Mouse (Mus musculus): ENCODE data around the gene Nos2.
"Not testable (repeated sequence)": the region's sequence is repeated elsewhere in the genome, so short reads cannot be mapped to it uniquely, and the experiment has no call there.

Gene Nos2

DNA sequence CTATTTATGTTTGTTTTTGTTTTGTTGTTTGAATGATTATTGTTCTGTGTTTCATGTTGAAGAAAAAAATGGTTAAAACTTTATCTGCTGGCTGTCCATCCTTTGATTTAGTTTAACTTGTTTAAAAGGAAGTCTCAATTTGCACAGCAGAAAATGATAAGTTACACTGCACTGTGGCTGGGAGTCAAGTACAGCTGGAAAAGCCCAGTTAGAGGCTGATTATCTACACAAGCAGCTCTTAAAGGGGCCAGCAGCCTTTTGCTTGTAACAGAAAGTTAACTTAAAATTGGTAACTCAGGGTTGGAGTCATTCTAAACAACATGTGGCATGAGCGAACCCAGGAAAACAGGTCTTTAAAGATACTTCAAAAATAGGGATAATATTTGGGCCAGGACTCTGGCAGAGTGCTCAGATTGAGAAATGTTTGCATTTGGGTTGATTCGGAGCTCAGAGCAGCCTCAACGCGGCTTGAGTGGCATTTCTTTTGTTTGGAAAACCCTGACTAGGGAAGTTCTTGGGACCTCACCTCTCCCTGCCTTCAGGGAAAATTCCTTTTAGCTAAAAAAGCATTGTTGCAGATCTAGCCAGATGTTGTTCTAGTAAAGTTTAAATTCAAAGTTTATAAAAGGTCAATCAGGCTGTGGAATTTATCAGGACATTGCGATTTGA is 70.4 kb downstream of the Nos2 start:
- DNase-seq, result not testable (repeated sequence)

DNA sequence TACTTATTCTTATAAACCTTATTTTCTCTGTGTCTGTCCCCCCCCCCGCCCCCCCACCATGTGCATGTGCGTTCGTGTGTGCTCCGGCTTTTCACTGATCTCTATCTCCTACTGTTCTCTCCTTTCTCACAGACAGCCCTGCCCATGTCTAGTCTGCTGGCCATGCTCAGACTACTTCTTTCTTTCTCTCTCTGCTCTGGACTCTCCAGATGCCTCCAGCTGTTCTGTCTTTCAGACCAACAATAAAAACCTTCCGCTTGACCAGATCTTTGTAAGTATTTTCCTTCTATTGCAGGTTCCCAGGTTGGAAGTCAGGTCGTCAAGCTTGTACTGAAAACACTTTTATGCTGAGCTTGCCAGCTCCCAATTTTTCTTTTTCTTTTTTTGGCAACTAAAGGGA is 78.5 kb downstream of the Nos2 start:
- DNase-seq, result no peak

DNA sequence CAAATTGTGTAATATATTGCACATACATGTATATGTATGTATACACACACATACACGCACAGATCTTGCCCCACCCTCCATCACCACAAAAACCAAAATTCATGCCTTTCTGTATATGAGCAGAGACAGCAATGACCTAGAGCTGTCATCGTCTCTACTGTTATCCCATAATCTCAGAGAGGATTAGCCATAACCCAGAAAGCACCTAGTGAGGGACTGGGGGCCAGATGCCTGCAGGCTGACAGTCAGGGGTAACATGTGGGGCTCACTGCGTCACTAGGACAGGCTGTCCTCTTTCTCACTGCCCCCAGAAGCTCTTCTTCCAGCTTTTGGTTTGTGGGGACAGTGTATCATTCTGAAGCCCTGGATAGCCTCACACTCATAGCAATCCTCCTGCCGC is 81.3 kb downstream of the Nos2 start:
- DNase-seq, result no peak

DNA sequence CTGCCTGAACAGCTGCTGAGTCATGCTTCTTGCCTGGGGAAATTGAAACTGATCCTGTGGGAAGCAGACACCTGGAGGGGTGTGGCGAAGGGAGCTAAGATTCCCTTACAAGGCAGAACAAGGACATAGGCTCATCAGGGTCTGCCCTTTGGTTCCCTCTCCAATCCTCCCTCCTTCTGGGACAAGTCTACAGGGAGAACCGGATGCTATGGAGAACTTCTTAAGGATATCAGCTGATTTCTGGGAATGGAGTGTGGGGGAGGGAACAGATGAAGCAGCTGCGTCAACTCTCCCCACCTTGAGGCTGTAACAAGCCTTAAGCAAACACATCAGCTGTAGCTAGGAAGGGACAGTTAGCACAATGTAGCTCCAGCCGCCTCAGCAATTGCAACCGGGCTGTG is 82.0 kb downstream of the Nos2 start:
- DNase-seq, result no peak

DNA sequence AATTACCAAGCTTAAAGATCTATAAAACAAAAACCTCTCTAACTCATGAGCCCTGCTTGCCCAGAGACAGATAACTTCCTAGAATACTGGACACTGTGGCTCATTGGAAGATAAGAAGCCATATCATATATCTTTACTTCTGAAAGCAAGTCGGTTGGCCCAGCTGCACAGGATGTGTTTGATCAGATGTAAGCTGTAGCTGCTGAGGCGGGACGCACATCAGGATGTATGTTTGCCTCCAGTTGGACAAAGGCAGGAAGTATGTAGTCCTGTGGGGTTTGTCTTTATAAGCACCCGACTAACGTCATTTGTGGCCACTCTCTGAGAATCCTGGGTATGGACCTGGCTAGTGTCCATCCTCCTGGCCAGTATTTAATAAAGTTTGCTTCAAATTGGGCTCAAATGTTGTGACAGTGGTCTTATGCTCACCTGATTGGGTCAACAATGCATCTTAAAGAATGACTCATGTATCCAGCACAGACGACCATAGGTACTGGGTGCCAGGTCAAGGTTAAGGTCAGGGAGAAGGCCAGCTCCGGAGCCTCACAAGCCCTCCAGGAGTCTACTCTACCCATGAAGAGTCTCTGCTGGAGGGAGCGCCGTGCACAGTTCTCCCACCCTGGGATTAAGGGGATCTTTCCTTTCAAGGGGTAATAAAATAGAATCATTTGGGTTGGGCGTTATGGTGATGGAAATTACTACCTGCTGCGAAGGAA is 82.6 kb downstream of the Nos2 start:
- DNase-seq, result peak; percentile 35

DNA sequence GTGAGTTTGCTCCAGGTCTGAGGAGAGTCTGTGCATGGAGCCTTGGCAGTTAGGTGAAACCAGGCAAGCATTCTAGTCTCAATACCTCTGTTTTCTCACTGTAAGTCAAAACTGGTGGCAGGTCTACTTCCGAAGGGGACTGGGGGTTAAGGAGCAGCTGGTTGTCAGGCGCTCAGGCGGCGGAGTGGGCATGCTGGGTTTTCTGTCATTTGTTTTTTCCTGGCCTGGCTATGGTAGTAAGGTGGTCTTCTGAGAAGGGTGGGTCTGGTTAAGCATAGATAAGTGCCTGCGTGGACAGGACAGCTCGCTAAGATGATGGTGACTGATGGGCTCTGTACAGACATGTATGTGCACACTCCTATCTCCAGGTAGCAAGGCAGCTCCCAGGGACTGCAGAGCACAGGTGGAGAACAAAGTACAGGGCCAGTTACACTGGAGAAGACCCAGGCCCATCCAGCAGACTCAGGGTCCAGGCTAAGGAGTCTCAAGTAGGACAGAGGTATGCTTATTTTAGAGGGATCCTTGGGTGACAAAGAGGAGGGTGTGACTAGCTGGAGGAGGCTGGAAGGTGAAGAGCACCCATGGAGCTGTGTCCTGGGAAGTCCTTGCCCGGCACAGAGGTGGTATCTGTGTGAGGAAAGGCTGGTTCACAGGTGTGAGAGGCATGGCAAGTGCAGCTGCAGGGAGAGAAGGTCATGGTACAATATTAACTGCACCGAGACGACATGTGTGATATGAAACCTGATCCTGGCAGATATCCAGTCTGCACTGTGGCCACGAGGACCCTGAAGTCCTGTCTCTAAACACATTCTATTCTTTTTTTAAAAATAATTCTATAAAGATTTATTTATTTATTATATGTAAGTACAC is 83.4 kb downstream of the Nos2 start:
- no peak for DNase-seq

DNA sequence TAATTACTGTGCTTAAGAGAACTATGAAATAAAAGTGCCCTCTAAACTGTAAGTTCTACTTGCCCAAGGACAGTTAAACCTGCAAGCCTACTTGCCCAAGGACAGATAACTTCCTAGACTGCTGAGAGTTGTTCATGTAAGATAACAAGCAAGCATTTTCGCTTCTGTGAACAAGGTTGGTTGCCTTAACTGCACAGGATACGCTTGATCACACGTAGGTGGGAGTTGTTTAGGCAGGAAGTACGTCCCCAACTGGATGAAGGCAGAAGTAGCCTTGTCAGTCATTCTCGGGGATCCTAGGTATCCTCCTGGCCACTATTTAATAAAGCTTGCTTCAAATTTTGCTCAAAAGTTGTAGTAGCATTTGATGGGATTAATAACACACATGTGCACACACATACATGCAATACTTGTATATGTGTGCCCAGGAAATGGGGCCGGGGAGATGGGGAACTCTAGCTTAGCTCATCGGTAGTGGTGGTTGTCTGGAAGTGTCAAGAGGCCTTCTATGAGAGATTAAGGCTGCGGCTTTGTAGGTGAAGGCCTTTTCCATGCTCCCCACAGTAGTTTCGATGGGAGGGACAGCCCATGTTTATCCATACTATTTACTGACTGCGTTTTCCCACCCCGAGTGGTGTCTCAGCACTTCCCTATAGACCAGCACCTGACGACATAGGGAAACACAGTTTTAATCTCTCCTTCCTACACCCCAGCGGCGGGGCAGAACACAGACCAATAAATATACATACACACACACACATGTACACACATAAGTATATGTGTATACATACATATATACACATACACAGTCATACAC is 85.2 kb downstream of the Nos2 start:
- no peak for DNase-seq

DNA sequence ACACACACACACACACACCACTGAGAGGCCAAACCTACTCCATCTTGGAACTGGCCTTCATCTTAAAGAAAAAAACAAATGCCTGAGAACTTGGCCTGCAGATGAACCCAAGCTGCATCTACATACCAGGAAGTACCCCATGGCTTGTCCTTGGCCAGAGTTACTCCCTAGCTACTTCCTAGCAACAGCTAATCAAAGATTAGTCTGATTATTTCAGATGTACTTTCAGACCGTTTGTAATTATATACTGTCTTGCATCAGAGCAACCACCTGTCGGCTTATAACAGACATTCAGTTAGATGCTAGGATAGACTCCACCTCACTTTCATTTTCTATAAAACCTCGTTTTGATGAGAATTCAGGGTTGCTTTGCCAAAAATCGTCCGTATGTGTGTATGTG is 85.8 kb downstream of the Nos2 start:
- no peak for DNase-seq

DNA sequence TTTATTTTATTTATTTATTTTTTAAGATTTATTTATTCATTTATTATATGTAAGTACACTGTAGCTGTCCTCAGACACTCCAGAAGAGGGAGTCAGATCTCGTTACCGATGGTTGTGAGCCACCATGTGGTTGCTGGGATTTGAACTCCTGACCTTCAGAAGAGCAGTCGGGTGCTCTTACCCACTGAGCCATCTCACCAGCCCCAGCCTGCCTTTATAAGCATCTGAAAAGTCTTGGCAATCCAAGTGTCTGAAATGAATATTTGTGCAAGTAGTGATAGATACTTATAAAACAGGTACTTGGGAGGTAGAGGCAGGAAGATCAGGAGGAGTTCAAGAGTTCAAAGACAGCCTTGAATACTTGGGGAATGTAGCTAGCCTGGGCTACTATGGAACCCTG is 86.8 kb downstream of the Nos2 start:
- not testable (repeated sequence) for DNase-seq

DNA sequence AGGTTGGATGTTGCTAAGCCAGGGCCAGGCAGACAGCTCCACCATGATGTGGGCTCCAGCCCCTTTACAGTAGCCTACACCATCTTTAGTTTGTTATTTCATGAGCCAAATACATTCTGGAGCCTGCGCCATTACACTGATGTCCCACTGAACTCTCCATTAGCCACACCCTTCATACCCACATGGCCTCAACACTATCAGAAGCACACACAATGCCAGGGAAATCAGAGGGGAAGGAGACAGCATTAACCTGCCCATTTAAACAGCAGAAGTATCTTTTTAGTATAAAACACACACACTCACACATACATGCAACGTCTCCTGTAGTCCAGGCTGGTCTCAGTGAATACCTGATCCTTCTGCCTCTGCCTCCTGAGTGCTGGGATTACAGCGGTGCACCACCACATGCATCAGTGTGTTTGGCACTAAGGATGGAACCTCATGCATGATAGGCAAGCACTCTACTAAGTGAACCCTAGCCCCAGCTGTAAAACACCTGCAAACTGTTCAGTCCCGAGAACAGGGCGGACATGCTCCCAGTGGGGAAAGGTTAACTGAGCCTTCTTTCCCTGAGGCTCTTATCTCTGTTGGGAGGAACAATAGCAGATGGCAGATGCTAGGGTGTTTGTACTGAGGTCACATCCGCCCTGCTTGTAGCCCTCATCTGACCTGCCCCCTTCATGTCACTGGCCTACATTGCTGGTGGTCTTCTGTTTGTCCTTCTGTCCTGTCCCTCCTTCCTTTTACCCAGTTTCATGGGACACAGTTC is 87.6 kb downstream of the Nos2 start:
- no peak for DNase-seq

DNA sequence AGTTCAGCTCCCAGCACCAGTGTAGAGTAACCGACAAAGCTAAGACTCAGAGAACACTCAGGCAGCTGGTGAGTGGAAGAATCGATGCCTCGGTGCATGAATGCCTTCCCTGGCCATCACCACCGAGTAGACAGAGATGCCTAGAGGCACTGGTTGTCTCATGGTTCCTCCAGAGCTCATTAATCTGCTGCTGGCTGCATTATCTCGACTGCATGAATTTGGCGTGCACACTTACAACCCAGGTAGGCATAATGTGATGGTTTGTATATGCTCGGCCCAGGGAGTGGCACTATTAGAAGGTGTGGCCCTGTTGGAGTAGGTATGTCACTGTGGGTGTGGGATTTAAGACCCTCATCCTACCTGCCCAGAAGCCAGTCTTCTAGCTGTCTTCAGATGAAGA is 88.3 kb downstream of the Nos2 start:
- DNase-seq, result no peak

Measured in kidney, postnatal 14 days (tissue).